Mouse (Mus musculus): ENCODE results near the gene Wfs1. TPM values are rescaled to one million over a fixed set of nuclear protein-coding genes. Genes with fewer than 3 reads are reported as not detected.
"Not testable (repeated sequence)": the region's sequence is repeated elsewhere in the genome, so short reads cannot be mapped to it uniquely, and the experiment has no call there.

The Wfs1 gene
- total RNA-seq, 2 experiments from 2014 or later: 0.60 TPM; not detected in 1

GRCm38 (mm10) chr5:36989625-36989977 lies 596 bp upstream of the Wfs1 start:
- no peak for ATAC-seq (replicated peaks; ENCODE audit: low FRiP score, poor library complexity, severe bottlenecking)

GRCm38 (mm10) chr5:36988124-36988780 lies 753 bp downstream of the Wfs1 start:
- ATAC-seq (replicated peaks; ENCODE audit: low FRiP score, poor library complexity, severe bottlenecking): no peak

- no peak for ATAC-seq (replicated peaks; ENCODE audit: low FRiP score, poor library complexity, severe bottlenecking)
These were observed 2.4 kb downstream of the Wfs1 start for GRCm38 (mm10) chr5:36986617-36987016.

- no peak for ATAC-seq (replicated peaks; ENCODE audit: low FRiP score, poor library complexity, severe bottlenecking)
These were observed 6.7 kb downstream of the Wfs1 start for GRCm38 (mm10) chr5:36982271-36982670.

GRCm38 (mm10) chr5:36979631-36980030 lies 9.4 kb downstream of the Wfs1 start:
- ATAC-seq (replicated peaks; ENCODE audit: low FRiP score, poor library complexity, severe bottlenecking): no peak

GRCm38 (mm10) chr5:36979001-36979400 lies 10.0 kb downstream of the Wfs1 start:
- no peak for ATAC-seq (replicated peaks; ENCODE audit: low FRiP score, poor library complexity, severe bottlenecking)

GRCm38 (mm10) chr5:36977809-36978208 lies 11.2 kb downstream of the Wfs1 start:
- ATAC-seq (replicated peaks; ENCODE audit: low FRiP score, poor library complexity, severe bottlenecking): no peak

- ATAC-seq (replicated peaks; ENCODE audit: low FRiP score, poor library complexity, severe bottlenecking): no peak
These were observed 13.7 kb downstream of the Wfs1 start for GRCm38 (mm10) chr5:36975336-36975735.

- ATAC-seq (replicated peaks; ENCODE audit: low FRiP score, poor library complexity, severe bottlenecking): no peak
These were observed 17.4 kb downstream of the Wfs1 start for GRCm38 (mm10) chr5:36971587-36971986.

- ATAC-seq (replicated peaks; ENCODE audit: low FRiP score, poor library complexity, severe bottlenecking): no peak
These were observed 28.5 kb downstream of the Wfs1 start for GRCm38 (mm10) chr5:36960501-36960900.

GRCm38 (mm10) chr5:36958837-36959236 lies 30.2 kb downstream of the Wfs1 start:
- ATAC-seq (replicated peaks; ENCODE audit: low FRiP score, poor library complexity, severe bottlenecking): peak; percentile 58; the same call in 1 of the 2 replicates

GRCm38 (mm10) chr5:36955366-36955765 lies 33.6 kb downstream of the Wfs1 start:
- no peak for ATAC-seq (replicated peaks; ENCODE audit: low FRiP score, poor library complexity, severe bottlenecking)

- ATAC-seq (replicated peaks; ENCODE audit: low FRiP score, poor library complexity, severe bottlenecking): no peak
These were observed 36.7 kb downstream of the Wfs1 start for GRCm38 (mm10) chr5:36952311-36952710.

GRCm38 (mm10) chr5:36950871-36951270 lies 38.1 kb downstream of the Wfs1 start:
- no peak for ATAC-seq (replicated peaks; ENCODE audit: low FRiP score, poor library complexity, severe bottlenecking)

GRCm38 (mm10) chr5:36948831-36949230 lies 40.2 kb downstream of the Wfs1 start:
- no peak for ATAC-seq (replicated peaks; ENCODE audit: low FRiP score, poor library complexity, severe bottlenecking)

- no peak for ATAC-seq (replicated peaks; ENCODE audit: low FRiP score, poor library complexity, severe bottlenecking)
These were observed 42.6 kb downstream of the Wfs1 start for GRCm38 (mm10) chr5:36946445-36946844.

GRCm38 (mm10) chr5:36945713-36946112 lies 43.3 kb downstream of the Wfs1 start:
- no peak for ATAC-seq (replicated peaks; ENCODE audit: low FRiP score, poor library complexity, severe bottlenecking)

- no peak for ATAC-seq (replicated peaks; ENCODE audit: low FRiP score, poor library complexity, severe bottlenecking)
These were observed 43.8 kb downstream of the Wfs1 start for GRCm38 (mm10) chr5:36945102-36945701.

GRCm38 (mm10) chr5:36944552-36944951 lies 44.5 kb downstream of the Wfs1 start:
- ATAC-seq (replicated peaks; ENCODE audit: low FRiP score, poor library complexity, severe bottlenecking): no peak

GRCm38 (mm10) chr5:36942446-36942845 lies 46.6 kb downstream of the Wfs1 start:
- no peak for ATAC-seq (replicated peaks; ENCODE audit: low FRiP score, poor library complexity, severe bottlenecking)

GRCm38 (mm10) chr5:36938991-36939390 lies 50.0 kb downstream of the Wfs1 start:
- not testable (repeated sequence) for ATAC-seq (replicated peaks; ENCODE audit: low FRiP score, poor library complexity, severe bottlenecking)

- no peak for ATAC-seq (replicated peaks; ENCODE audit: low FRiP score, poor library complexity, severe bottlenecking)
These were observed 51.0 kb downstream of the Wfs1 start for GRCm38 (mm10) chr5:36938021-36938420.
